Mouse (Mus musculus): ENCODE data around the gene Usp12. TPM values are rescaled to one million over a fixed set of nuclear protein-coding genes. Genes with fewer than 3 reads are reported as not detected.

Usp12 gene
- total and polyA plus RNA-seq, 2 experiments from 2014 or later = 13.2 to 20.7 TPM

GRCm38 (mm10) chr5:146838836-146839648, 44.2 kb upstream of the Usp12 start:
- Histone ChIP-seq H3K27ac (no peak overlapping the region), H3K4me1 (ENCODE audit: insufficient read depth, low read length) (peaks cover 2% of the 10 kb centered on the region), H3K27me3 (ENCODE audit: insufficient read depth, low read length) (no peaks in the 10 kb centered on the region), H3K4me2 (ENCODE audit: low read depth, low read length) (no peak overlapping the region), H3K9ac (replicated peaks; ENCODE audit: low read length) (no peak overlapping the region), H3K36me3 (ENCODE audit: insufficient read depth, low read length) (peaks cover 31% of the 10 kb centered on the region; the same call in 1 of the 2 replicates), H3K9me3 (ENCODE audit: low read length) (no peaks in the 10 kb centered on the region), H3K4me3 (ENCODE audit: low read length) (no peak overlapping the region)
- WGBS = 47% methylated on average over 12 of the region's 12 CpGs
- DNase-seq (ENCODE audit: low spot score) (no peak), ATAC-seq (no peak)
- TF ChIP-seq CTCF (IDR thresholded peaks at IDR 0.05; ENCODE audit: low read depth) = no peak

GRCm38 (mm10) chr5:146837967-146838720, 43.3 kb upstream of the Usp12 start:
- H3K9me3 ChIP-seq (ENCODE audit: low read length) = no peaks in the 10 kb centered on the region
- no peak overlapping the region for H3K4me3 ChIP-seq (ENCODE audit: low read length)
- no peak overlapping the region for H3K9ac ChIP-seq (replicated peaks; ENCODE audit: low read length)
- peaks cover 31% of the 10 kb centered on the region; the same call in 1 of the 2 replicates for H3K36me3 ChIP-seq (ENCODE audit: insufficient read depth, low read length)
- no peaks in the 10 kb centered on the region for H3K27me3 ChIP-seq (ENCODE audit: insufficient read depth, low read length)
- no peak overlapping the region for H3K27ac ChIP-seq
- 62% methylated on average over 7 of the region's 7 CpGs for WGBS
- no peak for TF ChIP-seq CTCF (IDR thresholded peaks at IDR 0.05; ENCODE audit: low read depth)
- no peak overlapping the region for H3K4me2 ChIP-seq (ENCODE audit: low read depth, low read length)
- peaks cover 7% of the 10 kb centered on the region for H3K4me1 ChIP-seq (ENCODE audit: insufficient read depth, low read length)
- DNase-seq (ENCODE audit: low spot score) (no peak), ATAC-seq (no peak)

DNA sequence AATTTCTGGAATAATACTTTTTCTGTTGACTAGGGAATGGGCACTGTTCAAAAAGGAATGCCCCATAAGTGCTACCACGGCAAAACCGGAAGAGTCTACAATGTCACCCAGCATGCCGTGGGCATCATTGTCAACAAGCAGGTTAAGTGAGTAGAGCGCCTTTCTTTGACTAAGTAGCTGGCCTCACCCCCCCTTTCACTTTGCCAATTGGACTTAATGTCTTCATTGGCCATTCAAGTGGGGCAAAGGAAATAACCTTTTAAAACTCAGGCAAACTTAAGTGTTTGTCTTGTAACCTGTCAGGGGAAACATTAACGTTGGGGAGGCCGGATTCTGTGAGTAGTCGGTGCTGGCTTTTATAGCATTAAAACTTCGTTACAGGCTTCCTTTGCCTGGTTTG, 40.2 kb upstream of the Usp12 start:
- Histone ChIP-seq H3K4me1 (ENCODE audit: insufficient read depth, low read length) (peaks cover 9% of the 10 kb centered on the region), H3K9me3 (ENCODE audit: low read length) (no peaks in the 10 kb centered on the region), H3K27me3 (ENCODE audit: insufficient read depth, low read length) (no peaks in the 10 kb centered on the region), H3K4me3 (ENCODE audit: low read length) (no peak overlapping the region), H3K27ac (no peak overlapping the region), H3K36me3 (ENCODE audit: insufficient read depth, low read length) (peaks cover 31% of the 10 kb centered on the region; the same call in 1 of the 2 replicates), H3K9ac (replicated peaks; ENCODE audit: low read length) (no peak overlapping the region), H3K4me2 (ENCODE audit: low read depth, low read length) (no peak overlapping the region)
- 82% methylated on average over 8 of the region's 8 CpGs for WGBS
- no peak for TF ChIP-seq CTCF (IDR thresholded peaks at IDR 0.05; ENCODE audit: low read depth)
- ATAC-seq (no peak), DNase-seq (ENCODE audit: low spot score) (no peak)

DNA sequence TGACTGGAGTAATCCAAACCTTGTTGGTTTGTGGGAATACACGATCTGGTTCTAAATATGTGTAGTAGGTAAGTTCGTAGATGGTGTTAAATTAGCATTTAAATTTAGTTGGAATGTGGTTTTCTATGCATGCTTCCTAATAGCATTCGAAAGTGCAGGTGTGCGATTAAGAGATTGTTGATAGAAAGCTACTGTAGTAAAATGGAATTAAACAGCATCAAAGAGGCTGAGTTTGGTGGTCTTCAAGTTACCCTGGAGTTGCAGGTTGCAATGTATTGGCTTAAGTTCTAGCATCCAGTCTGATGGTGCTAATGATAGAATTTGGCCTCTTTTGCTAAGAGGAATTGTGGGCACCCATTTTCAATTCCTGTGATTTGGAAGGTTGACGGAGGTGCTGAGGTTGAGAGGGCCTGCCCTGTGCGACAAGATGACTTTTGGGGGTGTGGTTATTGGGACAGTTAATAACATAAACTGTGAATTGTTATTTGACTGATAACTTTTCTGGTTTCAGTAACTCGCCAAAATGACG, 38.9 kb upstream of the Usp12 start:
- TF ChIP-seq CTCF (IDR thresholded peaks at IDR 0.05; ENCODE audit: low read depth) = no peak
- WGBS = 22% methylated on average over 8 of the region's 8 CpGs
- ATAC-seq = no peak
- Histone ChIP-seq H3K4me2 (ENCODE audit: low read depth, low read length) (peak overlapping the region; percentile 83), H3K4me3 (ENCODE audit: low read length) (peak overlapping the region; percentile 58), H3K27ac (peak overlapping the region; percentile 89; the same call in 1 of the 2 replicates), H3K36me3 (ENCODE audit: insufficient read depth, low read length) (peaks cover 31% of the 10 kb centered on the region; the same call in 1 of the 2 replicates), H3K9me3 (ENCODE audit: low read length) (no peaks in the 10 kb centered on the region), H3K9ac (replicated peaks; ENCODE audit: low read length) (peak overlapping the region; percentile 80), H3K4me1 (ENCODE audit: insufficient read depth, low read length) (peaks cover 9% of the 10 kb centered on the region), H3K27me3 (ENCODE audit: insufficient read depth, low read length) (no peaks in the 10 kb centered on the region)
- no peak for DNase-seq (ENCODE audit: low spot score)

GRCm38 (mm10) chr5:146832769-146833448, 38.1 kb upstream of the Usp12 start, which contains the start of gene Rpl21:
Gene Rpl21, plus strand, starts transcription at chr5:146832890.
- peaks cover 25% of the 10 kb centered on the region; the same call in 1 of the 2 replicates for H3K36me3 ChIP-seq (ENCODE audit: insufficient read depth, low read length)
- H3K27ac ChIP-seq = peak within 1 kb of the TSS; percentile 89
- H3K4me1 ChIP-seq (ENCODE audit: insufficient read depth, low read length) = peaks cover 9% of the 10 kb centered on the region
- H3K9ac ChIP-seq (replicated peaks; ENCODE audit: low read length) = peak within 1 kb of the TSS; percentile 80
- no peaks in the 10 kb centered on the region for H3K9me3 ChIP-seq (ENCODE audit: low read length)
- peak within 1 kb of the TSS; percentile 83 for H3K4me2 ChIP-seq (ENCODE audit: low read depth, low read length)
- ATAC-seq (peak; percentile 98), DNase-seq (ENCODE audit: low spot score) (peak; percentile 98)
- under 1% methylated on average over 60 of the region's 60 CpGs for WGBS
- peak within 1 kb of the TSS; percentile 58 for H3K4me3 ChIP-seq (ENCODE audit: low read length)
- H3K27me3 ChIP-seq (ENCODE audit: insufficient read depth, low read length) = no peaks in the 10 kb centered on the region
- TF ChIP-seq CTCF (IDR thresholded peaks at IDR 0.05; ENCODE audit: low read depth) = no peak

- H3K4me3 ChIP-seq (ENCODE audit: low read length) = peak overlapping the region; percentile 58
- H3K9ac ChIP-seq (replicated peaks; ENCODE audit: low read length) = peak overlapping the region; percentile 80
- H3K36me3 ChIP-seq (ENCODE audit: insufficient read depth, low read length) = peaks cover 21% of the 10 kb centered on the region; the same call in 1 of the 2 replicates
- no peaks in the 10 kb centered on the region for H3K27me3 ChIP-seq (ENCODE audit: insufficient read depth, low read length)
- H3K4me2 ChIP-seq (ENCODE audit: low read depth, low read length) = peak overlapping the region; percentile 83
- peak overlapping the region; percentile 89 for H3K27ac ChIP-seq
- no peaks in the 10 kb centered on the region for H3K9me3 ChIP-seq (ENCODE audit: low read length)
- ATAC-seq = peak; percentile 43; the same call in 1 of the 2 replicates
- no peak for DNase-seq (ENCODE audit: low spot score)
- WGBS = 47% methylated on average over 7 of the region's 7 CpGs
- TF ChIP-seq CTCF (IDR thresholded peaks at IDR 0.05; ENCODE audit: low read depth) = no peak
- H3K4me1 ChIP-seq (ENCODE audit: insufficient read depth, low read length) = peaks cover 9% of the 10 kb centered on the region
Observed at GRCm38 (mm10) chr5:146832435-146832768, 37.6 kb upstream of the Usp12 start.
